Mouse (Mus musculus): ENCODE results near the gene Ppard. TPM values are rescaled to one million over a fixed set of nuclear protein-coding genes. Genes with fewer than 3 reads are reported as not detected.

The Ppard gene
- polyA plus RNA-seq, 1 experiment from 2014 or later: 2.8 TPM

DNA sequence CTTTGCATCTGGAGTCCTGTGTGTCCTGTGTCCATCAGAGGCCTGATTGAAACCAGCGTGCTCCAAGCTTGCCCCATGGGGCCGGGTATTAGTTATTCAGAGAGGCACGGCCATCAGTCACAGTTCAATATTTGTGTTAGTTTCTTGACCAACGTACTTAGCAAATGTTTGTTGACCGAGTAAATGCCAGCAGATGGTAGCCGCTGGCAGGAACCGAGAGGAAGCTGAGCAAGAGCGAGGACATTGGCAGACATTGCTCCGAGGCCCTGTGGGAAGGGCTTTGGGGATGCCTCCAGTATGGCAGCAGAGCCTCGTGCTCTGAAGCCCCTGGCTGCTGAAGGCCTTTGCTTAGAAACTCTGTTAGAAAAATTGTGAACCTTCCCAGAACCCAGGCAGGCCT lies 45.2 kb downstream of the Ppard start:
- no peak for ATAC-seq (ENCODE audit: insufficient read depth)
- Histone ChIP-seq H3K9me3 (ENCODE audit: low read depth, low read length) (no peaks in the 10 kb centered on the region), H3K4me1 (ENCODE audit: insufficient read depth) (peaks cover 13% of the 10 kb centered on the region), H3K4me3 (ENCODE audit: low read depth, low read length) (no peak overlapping the region), H3K4me2 (no peak overlapping the region), H3K36me3 (ENCODE audit: insufficient read depth) (no peaks in the 10 kb centered on the region), H3K27me3 (ENCODE audit: insufficient read depth, low read length) (no peaks in the 10 kb centered on the region), H3K27ac (ENCODE audit: low read depth) (no peak overlapping the region), H3K9ac (no peak overlapping the region)
- 54% methylated on average over 10 of the region's 10 CpGs for WGBS
- no peak for TF ChIP-seq CTCF (IDR thresholded peaks at IDR 0.05; ENCODE audit: low read depth)
- DNase-seq: no peak

DNA sequence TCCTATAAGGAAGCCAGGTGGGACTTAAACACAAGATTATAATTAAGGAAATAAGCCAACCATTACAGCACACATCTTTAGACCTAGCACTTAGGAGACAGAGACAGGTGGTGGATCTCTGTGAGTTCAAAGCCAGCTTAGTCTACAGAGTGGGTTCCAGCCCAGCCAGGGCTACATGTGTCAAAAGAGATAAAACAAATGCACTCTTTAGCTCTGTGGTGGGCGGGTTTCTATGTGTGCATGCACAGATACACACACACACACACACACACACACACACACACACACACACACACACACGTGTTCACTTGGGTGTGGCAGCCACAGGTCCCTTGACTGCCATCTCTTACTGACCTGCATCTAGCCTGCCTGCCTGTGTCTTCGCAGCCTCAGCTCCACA lies 45.7 kb downstream of the Ppard start:
- DNase-seq (no peak), ATAC-seq (ENCODE audit: insufficient read depth) (no peak)
- Histone ChIP-seq H3K4me3 (ENCODE audit: low read depth, low read length) (no peak overlapping the region), H3K36me3 (ENCODE audit: insufficient read depth) (no peaks in the 10 kb centered on the region), H3K9ac (no peak overlapping the region), H3K9me3 (ENCODE audit: low read depth, low read length) (no peaks in the 10 kb centered on the region), H3K27me3 (ENCODE audit: insufficient read depth, low read length) (no peaks in the 10 kb centered on the region), H3K27ac (ENCODE audit: low read depth) (no peak overlapping the region), H3K4me2 (no peak overlapping the region), H3K4me1 (ENCODE audit: insufficient read depth) (peaks cover 13% of the 10 kb centered on the region)
- TF ChIP-seq CTCF (IDR thresholded peaks at IDR 0.05; ENCODE audit: low read depth): no peak
- 75% methylated on average over 3 of the region's 3 CpGs for whole genome bisulfite sequencing

DNA sequence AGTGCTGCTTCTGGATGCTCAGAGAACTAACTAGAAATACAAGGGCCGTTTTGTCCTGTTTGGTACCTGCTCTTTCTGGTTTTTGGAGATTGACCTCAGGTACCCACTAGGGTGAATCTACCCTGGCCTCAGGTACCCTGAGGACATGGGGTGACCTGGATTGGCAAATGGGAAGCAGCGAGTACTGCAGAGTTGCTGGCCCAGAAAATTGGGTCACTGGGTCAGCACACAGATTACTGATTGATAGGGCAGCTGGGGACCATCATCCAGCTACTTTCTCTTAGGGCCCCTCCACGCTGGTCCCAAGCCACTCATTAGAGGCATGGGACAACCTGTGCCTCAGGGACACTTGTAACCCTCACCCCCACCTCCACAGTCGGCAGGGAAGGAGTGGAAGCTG lies 46.7 kb downstream of the Ppard start:
- no peaks in the 10 kb centered on the region for H3K9me3 ChIP-seq (ENCODE audit: low read depth, low read length)
- no peak overlapping the region for H3K9ac ChIP-seq
- ATAC-seq (ENCODE audit: insufficient read depth) (no peak), DNase-seq (no peak)
- no peaks in the 10 kb centered on the region for H3K36me3 ChIP-seq (ENCODE audit: insufficient read depth)
- no peak for TF ChIP-seq CTCF (IDR thresholded peaks at IDR 0.05; ENCODE audit: low read depth)
- 33% methylated on average over 4 of the region's 4 CpGs for WGBS
- no peaks in the 10 kb centered on the region for H3K27me3 ChIP-seq (ENCODE audit: insufficient read depth, low read length)
- H3K4me2 ChIP-seq: no peak overlapping the region
- H3K4me1 ChIP-seq (ENCODE audit: insufficient read depth): peaks cover 13% of the 10 kb centered on the region
- no peak overlapping the region for H3K4me3 ChIP-seq (ENCODE audit: low read depth, low read length)
- H3K27ac ChIP-seq (ENCODE audit: low read depth): peak overlapping the region; percentile 30; the same call in 1 of the 2 replicates

DNA sequence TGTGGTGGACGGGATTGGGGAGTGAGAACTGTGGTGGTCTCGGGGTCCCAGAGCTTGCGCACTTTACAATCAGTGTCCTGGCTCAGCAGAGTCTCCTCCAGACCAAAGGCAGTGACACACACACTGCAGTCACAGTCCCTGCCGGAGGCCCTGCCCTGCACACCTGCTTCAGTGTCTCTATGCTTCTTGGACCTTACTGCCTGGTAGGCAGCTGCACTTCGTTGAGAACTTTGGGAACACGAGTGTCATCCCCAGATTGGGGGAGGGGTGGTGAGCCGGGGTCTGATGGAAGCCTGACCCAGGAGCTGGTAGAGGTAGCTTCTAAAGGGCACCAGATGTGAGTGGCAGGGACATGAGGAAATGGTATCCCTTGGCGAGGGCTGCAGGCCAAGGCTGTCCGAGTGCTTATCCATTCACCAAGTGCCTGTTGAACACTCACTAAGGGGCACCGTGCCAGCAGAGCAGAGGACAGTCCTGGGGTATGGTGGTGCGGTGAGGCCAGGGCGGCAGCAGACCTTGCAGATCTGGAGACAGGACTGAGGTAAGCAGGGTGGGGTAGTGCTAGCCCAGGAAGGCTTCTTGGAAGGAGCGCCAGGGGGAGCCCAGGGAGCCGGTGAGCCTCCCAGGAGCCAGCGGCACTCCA lies 47.4 kb downstream of the Ppard start:
- Histone ChIP-seq H3K27ac (ENCODE audit: low read depth) (peak overlapping the region; percentile 30; the same call in 1 of the 2 replicates), H3K4me3 (ENCODE audit: low read depth, low read length) (no peak overlapping the region), H3K27me3 (ENCODE audit: insufficient read depth, low read length) (no peaks in the 10 kb centered on the region), H3K4me1 (ENCODE audit: insufficient read depth) (peaks cover 13% of the 10 kb centered on the region), H3K9me3 (ENCODE audit: low read depth, low read length) (no peaks in the 10 kb centered on the region), H3K4me2 (no peak overlapping the region), H3K9ac (no peak overlapping the region), H3K36me3 (ENCODE audit: insufficient read depth) (no peaks in the 10 kb centered on the region)
- TF ChIP-seq CTCF (IDR thresholded peaks at IDR 0.05; ENCODE audit: low read depth): no peak
- 54% methylated on average over 15 of the region's 15 CpGs for WGBS
- ATAC-seq (ENCODE audit: insufficient read depth) (0 out of 2 replicates have a peak, but pooled peaks have one; percentile 21), DNase-seq (no peak)

DNA sequence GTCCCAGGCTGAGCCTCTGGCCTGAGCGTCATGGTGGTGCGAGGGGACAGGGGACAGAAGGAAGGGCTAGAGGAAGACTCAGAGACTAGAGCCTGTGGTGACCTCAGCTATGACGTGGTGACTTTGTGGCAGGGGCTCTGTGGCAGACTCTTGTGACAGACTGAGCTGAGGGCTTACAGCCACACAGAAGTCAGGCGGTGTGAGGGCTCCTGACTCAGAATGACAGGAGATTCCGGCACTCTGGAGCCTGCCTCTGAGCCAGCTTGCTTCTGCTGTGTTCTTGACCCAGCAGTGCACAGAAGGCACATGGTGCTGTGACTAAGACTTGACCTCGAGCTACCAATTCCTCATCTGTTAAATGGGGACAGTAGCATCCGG lies 47.9 kb downstream of the Ppard start:
- H3K4me2 ChIP-seq: no peak overlapping the region
- DNase-seq (no peak), ATAC-seq (ENCODE audit: insufficient read depth) (no peak)
- no peak overlapping the region for H3K9ac ChIP-seq
- 65% methylated on average over 7 of the region's 7 CpGs for WGBS
- no peak overlapping the region for H3K4me3 ChIP-seq (ENCODE audit: low read depth, low read length)
- H3K4me1 ChIP-seq (ENCODE audit: insufficient read depth): peaks cover 13% of the 10 kb centered on the region
- H3K9me3 ChIP-seq (ENCODE audit: low read depth, low read length): no peaks in the 10 kb centered on the region
- H3K36me3 ChIP-seq (ENCODE audit: insufficient read depth): no peaks in the 10 kb centered on the region
- no peak overlapping the region for H3K27ac ChIP-seq (ENCODE audit: low read depth)
- no peak for TF ChIP-seq CTCF (IDR thresholded peaks at IDR 0.05; ENCODE audit: low read depth)
- H3K27me3 ChIP-seq (ENCODE audit: insufficient read depth, low read length): no peaks in the 10 kb centered on the region

DNA sequence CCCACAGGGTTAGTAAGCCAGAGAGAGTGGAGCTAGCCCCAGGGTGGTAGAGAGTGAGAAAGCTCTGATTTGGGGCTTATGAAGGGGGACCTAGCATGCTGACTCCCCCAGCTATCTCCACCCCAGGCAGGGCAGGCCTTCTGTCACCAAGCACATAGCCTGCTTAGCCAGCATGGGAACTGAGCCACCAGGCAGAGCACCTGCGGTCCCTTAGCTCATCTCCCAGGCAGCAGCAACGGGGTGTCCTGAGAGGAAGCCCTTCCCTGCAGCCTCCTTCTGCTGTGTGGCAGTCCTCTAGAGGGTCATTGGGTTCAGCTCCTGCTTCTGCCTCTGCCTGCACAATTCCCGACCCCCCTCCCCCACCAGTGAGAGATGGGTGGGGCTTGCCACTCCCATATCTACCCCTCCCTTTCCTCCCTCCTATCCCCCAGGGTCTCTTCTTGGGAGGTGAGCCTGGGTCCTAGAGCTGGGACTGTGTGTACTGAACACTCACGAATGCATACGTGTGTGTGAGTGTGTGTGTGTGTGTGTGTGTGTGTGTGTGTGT lies 48.4 kb downstream of the Ppard start:
- H3K27ac ChIP-seq (ENCODE audit: low read depth): no peak overlapping the region
- H3K36me3 ChIP-seq (ENCODE audit: insufficient read depth): no peaks in the 10 kb centered on the region
- TF ChIP-seq CTCF (IDR thresholded peaks at IDR 0.05; ENCODE audit: low read depth): no peak
- peaks cover 13% of the 10 kb centered on the region for H3K4me1 ChIP-seq (ENCODE audit: insufficient read depth)
- no peak overlapping the region for H3K4me2 ChIP-seq
- no peaks in the 10 kb centered on the region for H3K9me3 ChIP-seq (ENCODE audit: low read depth, low read length)
- ATAC-seq (ENCODE audit: insufficient read depth) (no peak), DNase-seq (no peak)
- WGBS: 17% methylated on average over 5 of the region's 5 CpGs
- H3K4me3 ChIP-seq (ENCODE audit: low read depth, low read length): no peak overlapping the region
- no peaks in the 10 kb centered on the region for H3K27me3 ChIP-seq (ENCODE audit: insufficient read depth, low read length)
- H3K9ac ChIP-seq: no peak overlapping the region

DNA sequence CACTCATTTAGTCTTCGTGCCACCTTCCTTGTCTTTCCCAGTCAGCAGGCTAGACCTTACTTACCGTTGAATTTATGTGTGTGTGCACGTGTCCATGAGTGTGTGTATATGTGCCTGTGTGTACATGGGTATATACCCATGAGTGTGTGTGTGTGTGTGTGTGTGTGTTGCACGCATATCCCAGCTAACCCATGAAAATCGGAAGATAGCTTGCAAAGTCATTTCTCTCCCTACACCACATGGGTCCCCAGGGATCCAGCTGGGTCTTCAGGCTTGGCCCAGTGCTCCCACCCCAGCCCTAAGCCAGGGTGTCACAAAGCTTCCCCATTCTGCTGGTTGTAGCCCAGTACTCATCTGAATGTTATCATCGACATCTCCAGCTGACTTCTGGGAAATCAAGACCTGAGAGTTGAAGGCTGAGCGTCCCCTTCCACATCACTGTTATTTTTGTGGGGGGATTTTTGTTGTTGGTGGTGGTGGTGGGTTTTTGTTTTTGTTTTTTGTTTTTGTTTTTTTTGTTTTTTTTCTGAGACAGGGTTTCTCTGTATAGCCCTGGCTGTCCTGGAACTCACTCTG lies 49.5 kb downstream of the Ppard start:
- H3K4me1 ChIP-seq (ENCODE audit: insufficient read depth): peaks cover 13% of the 10 kb centered on the region
- ATAC-seq (ENCODE audit: insufficient read depth): no peak
- 86% methylated on average over 7 of the region's 7 CpGs for WGBS

More for the DNA sequence above, 49.5 kb downstream of the Ppard start:
- no peak overlapping the region for H3K27ac ChIP-seq (ENCODE audit: low read depth)
- H3K4me2 ChIP-seq: no peak overlapping the region
- no peak for DNase-seq
- no peaks in the 10 kb centered on the region for H3K27me3 ChIP-seq (ENCODE audit: insufficient read depth, low read length)
- H3K36me3 ChIP-seq (ENCODE audit: insufficient read depth): no peaks in the 10 kb centered on the region
- TF ChIP-seq CTCF (IDR thresholded peaks at IDR 0.05; ENCODE audit: low read depth): no peak
- no peaks in the 10 kb centered on the region for H3K9me3 ChIP-seq (ENCODE audit: low read depth, low read length)
- H3K9ac ChIP-seq: no peak overlapping the region
- no peak overlapping the region for H3K4me3 ChIP-seq (ENCODE audit: low read depth, low read length)

Measured in lung, embryonic 14.5 days (tissue).